ENCODE assay signal across 1 mouse cellular context in genomic region chr11:68902367-68902766, GRCm38 (mm10).
A peak's percentile ranks its signal among the peaks of the same experiment; 100 is the strongest.
TF ChIP-seq lines count a peak whose summit lies in the region.

No protein-coding gene starts in this region.

TF ChIP-seq in MEL, 35 proteins besides CTCF, POLR2A, EP300 and RAD21 (continued from another document):
- TF ChIP-seq MYC (IDR thresholded peaks at IDR 0.05; ENCODE audit: low read depth, low read length): 0 out of 2 replicates have a peak, but pooled peaks have one; percentile 21
- TF ChIP-seq CHD1 (IDR thresholded peaks at IDR 0.05; ENCODE audit: low read depth, low read length): 0 out of 2 replicates have a peak, but pooled peaks have one; percentile 54
- peak; percentile 12; the same call in 1 of the 2 replicates for TF ChIP-seq SIN3A (IDR thresholded peaks at IDR 0.05; ENCODE audit: low read length)
- peak; percentile 56; the same call in 1 of the 2 replicates for TF ChIP-seq GATA1 (IDR thresholded peaks at IDR 0.05; ENCODE audit: low read depth, low read length)
- no peak for TF ChIP-seq HCFC1 (IDR thresholded peaks at IDR 0.05; ENCODE audit: low read depth, low read length)
- 0 out of 2 replicates have a peak, but pooled peaks have one; percentile 7 for TF ChIP-seq TBP (IDR thresholded peaks at IDR 0.05; ENCODE audit: low read depth, low read length)
- no peak for TF ChIP-seq MAX (IDR thresholded peaks at IDR 0.05; ENCODE audit: low read length)
- TF ChIP-seq TCF12 (IDR thresholded peaks at IDR 0.05; ENCODE audit: low read depth, low read length): peak; percentile 20; the same call in 1 of the 2 replicates
